Mouse (Mus musculus) thymus, postnatal 25 days (tissue): ENCODE data around the gene Agxt.
A peak's percentile ranks its signal among the peaks of the same experiment; 100 is the strongest.

Experiments
- DNase-seq: peaks from one replicate; pipeline ENCODE4 v3.0.0; 2022

Agxt gene

DNA sequence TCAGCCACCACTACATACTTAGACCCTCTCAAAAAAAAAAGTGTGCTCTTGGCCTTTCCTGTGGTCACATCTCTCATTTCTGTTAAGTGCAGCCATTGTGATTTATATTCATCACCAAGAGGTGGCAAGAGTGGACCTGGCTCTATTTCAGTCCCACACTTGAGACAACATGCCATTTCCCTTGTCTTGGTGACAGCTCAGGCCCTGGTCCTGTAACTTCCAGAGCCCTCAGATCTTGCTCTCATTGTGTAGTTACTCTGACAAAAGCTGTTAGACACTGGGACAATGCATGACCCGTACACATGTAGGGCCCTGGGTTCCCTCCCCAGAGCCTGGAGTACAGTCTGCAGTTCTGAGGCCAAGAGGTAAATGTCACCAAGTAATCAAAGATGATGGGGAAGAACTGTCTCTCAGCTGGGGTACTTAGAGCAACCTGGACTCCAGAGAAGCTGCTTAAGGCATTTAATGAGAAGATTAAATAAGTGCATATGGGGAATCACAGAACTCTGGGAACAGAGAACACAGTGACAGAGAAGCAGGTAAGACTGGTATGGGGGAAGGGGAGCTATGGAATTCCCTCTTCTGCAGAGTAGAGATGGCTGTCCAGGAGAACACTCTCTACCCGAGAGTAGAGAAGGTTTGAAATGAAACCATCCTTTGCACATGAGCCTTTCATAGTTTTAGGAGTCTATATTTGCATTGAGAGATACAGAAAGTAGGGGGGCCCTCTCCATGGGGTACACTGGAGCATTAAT is 16.0 kb downstream of the Agxt start:
- DNase-seq: no peak

DNA sequence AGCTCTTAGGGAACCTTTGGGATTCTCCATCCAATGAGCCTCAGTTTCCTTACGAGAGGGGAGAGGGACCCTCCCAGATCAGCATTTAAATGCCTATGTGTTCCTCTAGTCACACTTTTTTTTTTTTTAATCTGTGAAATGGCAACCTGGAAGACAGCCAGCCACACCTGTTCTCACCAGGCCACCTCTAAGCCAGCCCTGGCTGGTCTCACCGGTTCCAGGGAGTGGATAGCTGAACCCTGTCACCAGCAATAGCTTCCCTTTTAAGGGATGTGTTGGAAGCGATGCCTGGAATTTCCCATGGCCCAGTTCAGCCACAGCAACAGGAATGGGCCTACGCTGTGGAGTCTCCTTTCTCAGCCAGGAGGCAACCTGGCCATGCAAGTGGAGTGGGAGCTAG is 22.5 kb downstream of the Agxt start:
- DNase-seq: no peak

DNA sequence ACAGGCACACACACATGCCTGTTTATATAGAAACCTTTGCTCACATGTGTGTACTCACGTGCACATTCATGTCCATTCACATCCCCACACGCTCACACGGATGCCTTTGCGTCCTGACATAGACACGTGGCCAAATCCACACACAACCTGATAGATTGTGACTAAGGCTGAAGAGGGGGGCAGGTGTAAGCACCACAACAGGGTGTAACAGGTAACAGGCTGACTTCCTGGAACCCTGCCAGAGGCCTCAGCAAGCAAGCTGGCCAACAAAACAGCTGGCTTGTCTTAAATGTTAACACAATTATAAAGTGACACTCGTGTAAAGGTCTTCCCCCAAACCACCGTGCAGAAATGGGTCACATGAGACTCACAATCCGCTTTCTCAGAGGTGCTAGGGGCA is 23.9 kb downstream of the Agxt start:
- no peak for DNase-seq

DNA sequence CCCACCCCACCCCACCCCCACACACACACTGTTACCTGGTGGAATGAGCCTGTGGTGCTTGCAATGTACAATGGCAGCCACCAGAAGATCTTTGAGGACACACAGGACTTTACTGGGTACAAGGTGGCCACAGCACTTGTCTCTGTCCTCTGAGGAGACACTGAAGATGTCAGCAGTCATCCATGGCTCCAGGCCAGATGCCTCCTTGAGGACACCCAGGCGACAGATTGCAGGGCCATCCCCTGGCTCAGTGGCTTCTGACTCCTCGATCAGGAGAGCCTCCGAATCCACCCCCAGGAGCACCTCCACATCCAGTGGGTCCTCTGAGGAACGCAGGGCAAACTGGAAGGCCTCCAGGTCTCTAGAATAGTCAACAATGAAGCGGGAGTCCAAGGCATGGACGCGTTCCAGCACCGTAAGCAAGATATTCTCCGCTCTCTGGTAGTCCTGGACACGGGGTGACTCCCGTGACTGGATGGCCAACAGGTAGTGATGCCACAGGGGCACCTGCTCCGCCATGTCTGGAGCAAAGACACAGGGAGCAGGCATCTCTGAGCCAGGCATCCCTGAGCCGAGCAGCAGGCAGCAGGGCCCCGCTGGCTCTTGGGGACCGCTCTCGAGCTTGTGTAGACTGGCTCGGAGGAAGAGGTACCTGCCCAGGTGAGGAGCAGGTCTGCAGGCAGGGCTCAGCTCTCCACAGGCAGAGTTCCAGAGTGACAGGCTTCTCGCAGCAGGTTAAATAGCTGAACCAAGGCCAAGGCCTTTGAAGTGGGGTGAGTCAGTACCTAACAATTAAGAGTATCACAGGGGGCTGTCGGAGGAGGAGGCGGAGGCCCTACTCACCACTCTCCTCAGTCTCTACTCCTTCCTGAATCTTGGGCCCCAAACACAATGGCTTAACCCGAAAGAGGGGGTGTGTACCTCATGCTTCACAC is 24.8 kb downstream of the Agxt start:
- DNase-seq: no peak

DNA sequence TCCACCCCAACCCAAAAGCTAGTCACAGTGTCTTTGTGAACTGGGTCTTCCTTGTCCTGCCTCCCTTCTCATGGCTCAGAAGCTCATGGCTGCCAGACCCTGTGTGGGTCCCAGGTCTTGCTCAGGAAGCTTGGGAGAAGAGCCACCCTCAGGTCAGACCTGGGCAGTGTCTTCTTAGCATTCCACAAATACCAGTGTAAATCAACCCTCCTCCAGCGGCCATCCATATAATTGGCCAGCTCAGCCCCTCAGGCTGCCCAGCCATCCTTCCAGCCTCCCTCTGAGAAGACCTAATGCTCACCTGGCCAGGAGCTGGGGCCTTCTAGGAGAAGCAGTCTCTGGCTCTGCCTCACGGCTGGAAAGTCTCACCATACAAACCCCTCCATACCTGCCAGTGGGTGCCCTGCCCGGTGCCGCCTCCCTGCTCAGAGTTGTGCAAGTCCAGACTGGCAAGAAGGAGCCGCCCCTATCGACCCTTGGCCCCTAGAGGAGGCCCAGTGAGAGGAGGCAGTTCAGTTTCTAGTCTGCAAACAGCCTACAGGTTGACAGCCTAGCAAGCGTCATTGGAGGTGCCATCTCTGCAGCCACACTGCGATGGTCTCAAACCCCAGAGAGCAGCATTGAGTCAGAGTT is 25.6 kb downstream of the Agxt start, which contains the start of gene 2310007B03Rik:
Gene 2310007B03Rik, minus strand, starts transcription at position 448 of the 633 bp plus-strand sequence.
- DNase-seq: no peak

DNA sequence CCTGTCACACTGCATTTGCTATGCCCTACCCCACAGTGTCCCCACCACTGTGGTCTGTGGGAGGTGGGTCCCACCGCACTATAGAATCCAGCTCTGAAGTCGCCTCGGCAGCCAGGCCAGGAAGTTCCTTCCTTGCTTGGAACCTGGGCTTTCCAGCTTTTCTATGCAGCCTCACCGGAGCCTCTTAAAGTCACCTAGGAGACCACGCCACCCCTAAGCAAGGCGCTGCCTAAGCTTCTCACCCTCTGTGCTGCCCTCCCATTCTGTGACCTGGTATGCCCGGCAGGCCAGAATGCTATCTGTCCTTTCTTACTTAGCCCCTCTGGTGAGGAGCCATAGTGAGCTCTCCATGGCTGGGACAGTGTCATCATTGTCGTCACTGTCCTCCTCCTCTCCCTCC is 26.3 kb downstream of the Agxt start:
- no peak for DNase-seq

DNA sequence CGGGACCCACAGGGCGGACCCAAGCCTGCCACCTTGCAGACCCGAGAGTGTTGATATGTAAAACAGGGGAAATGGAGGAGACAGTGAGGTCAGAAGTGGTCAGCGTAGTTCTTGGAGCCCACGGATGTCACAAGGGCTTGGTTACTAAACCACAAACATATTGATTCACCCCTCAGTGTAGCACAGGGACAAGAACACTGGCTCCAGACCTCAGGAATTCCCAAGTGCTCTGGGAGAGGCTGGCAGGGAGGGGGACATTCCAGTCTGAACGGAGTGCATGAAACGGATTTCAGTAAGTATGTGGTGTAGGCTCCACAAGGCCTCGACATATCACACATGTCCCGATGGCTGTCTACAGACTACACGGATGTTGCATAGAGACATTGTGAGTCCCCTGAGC is 26.9 kb downstream of the Agxt start:
- DNase-seq: no peak

DNA sequence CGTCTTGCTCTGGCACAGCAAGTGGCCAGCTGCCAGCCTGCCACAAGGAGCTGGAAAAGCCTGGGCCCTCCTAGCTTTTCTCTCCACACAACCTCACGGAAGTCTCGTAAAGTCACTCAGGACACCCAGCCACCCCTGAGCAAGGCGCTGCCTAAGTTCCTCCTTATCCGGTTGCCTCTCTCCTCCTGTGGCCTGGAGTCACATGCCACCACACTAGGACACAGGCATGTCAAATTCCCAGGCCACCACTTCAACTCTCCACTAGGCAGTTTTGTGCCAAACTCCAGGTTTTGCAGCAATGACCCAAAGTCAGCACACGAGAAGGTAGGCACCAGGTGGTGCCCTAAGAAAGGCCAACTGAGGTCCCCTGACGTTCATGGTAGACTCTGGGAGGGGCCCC is 27.5 kb downstream of the Agxt start:
- no peak for DNase-seq

DNA sequence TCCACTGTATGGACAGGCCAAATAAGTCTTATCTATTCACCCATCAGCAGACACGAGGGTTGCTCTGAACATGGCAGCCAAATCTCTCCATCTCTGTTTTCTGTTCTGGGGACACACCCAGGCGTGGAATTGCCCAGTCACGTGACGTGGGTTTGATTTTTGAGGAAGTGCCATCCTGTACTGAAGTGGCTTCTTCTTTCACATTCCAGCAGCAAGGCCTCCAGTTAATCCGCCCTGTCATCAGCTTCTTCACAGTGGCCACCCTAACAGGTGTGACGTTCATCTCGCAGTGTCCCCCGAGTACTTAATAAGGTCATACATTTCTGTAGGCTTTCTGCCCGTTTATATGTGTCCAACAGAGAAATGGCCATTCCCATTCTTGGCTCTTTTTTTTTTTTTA is 30.4 kb downstream of the Agxt start:
- DNase-seq: no peak

DNA sequence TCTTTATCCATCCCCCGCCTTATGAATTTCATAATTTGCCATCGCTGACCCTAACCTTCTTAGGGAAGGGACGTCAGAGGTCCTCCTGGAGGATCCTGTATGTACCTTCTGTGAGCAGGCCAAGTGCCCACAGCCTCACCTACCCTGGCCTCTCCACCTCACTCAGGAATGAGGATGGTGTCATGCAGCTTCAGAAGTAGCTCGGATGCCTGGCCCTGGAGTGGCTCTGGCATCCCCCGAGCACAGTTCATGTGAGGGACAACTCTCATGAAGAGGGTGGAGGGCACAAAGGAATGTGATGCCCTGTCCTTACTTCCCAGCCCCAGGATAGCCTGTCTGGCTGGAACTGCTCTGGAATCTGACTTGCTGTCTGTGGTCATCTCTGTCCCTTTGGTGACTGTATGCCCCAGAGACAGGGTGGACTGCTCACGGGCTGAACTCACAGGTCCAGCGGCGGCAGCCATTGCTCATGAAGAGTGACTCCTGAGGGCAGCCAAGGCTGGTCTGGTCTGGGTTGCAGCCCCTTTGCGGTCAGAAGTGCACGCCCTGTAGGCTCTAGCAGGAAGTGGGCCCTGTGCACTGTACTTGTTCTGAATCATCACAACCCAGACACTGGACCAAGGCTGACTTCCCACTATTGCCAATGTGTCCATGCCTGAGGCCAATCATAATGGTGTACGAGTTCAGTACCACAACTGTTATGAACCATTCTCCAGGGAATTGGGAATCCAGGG is 31.5 kb downstream of the Agxt start:
- DNase-seq: no peak

DNA sequence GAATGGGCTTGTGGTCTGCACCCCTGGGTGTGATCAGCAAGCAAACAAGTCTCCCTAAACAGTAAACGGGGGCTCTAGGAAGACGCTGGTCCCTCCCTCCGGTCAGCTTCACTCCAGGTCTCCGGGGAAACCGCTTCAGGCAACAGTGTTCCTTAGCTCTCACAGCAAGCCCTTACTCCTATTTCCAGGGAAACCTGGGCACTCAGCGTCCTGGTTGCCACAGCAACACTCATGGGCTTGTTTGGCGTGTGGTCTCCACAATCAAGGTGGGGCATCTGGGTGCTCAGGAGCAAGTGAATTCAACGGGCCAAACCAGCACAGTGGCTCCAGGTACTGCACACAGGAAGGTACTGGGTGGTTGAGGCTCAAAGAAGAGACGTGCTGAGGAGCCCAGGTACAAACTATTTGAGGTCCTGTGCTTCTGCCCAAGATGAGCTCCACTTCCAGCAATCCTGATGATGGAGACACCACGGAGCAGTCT is 33.3 kb downstream of the Agxt start, which contains the start of gene Crocc2:
Gene Crocc2, plus strand, starts transcription at position 431 of the 481 bp plus-strand sequence.
- no peak for DNase-seq

DNA sequence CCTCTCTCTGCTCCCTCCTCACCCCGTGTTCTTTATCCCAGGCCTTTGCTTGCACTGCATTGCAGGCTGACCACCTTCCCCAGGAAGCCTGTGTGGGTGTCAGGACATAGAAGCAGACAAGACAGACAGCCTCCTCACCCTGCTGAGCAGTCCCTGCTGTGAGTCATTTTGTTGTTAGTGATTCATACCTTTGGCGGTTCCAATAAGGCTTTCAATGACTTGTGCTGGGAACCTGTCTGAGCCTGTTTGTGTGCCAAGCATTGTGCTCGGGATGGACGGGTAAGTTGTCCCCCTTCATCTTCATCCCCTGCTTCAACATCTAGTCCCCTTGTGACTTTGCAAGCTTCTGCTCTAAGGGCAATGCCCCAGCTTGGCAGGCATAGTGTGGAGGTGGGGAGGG is 38.6 kb downstream of the Agxt start:
- no peak for DNase-seq

DNA sequence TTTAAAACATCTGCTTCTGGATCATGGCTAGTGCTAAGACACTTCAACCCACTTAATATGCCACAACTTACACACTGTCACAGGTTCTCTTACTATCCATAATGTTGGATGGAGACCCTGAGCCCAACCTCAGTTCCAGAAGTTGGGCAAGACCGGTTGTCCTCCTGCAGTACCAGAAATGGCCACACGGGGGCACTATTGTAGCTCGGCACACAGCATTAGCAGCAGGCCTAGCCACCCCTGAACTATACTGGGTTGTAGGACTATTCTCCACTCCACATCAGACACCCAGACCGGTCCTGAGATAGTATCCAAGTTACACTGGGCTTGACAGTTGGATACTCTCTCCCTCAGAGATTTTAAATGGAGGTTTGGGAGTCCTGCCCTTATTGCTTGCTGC is 39.4 kb downstream of the Agxt start:
- DNase-seq: peak; percentile 63

DNA sequence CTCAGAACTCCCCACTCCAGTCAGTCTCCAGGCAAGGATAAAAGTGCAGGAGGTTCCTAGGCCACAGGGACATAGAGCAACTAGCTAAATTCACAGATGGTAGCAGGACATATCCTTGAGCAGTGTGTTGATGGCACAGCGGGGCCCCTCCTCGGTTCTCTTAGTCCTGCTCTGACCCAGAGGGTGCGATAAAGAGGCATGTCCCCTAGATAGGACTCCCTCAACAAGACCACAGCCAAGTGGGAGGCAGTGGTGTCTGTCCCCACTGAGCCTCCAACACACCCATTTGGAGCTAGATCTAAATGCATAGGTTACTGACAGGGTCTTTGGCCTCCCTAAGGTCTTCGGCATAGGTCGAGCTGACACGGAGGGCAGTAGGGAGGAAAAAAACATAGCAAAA is 40.8 kb downstream of the Agxt start:
- no peak for DNase-seq

DNA sequence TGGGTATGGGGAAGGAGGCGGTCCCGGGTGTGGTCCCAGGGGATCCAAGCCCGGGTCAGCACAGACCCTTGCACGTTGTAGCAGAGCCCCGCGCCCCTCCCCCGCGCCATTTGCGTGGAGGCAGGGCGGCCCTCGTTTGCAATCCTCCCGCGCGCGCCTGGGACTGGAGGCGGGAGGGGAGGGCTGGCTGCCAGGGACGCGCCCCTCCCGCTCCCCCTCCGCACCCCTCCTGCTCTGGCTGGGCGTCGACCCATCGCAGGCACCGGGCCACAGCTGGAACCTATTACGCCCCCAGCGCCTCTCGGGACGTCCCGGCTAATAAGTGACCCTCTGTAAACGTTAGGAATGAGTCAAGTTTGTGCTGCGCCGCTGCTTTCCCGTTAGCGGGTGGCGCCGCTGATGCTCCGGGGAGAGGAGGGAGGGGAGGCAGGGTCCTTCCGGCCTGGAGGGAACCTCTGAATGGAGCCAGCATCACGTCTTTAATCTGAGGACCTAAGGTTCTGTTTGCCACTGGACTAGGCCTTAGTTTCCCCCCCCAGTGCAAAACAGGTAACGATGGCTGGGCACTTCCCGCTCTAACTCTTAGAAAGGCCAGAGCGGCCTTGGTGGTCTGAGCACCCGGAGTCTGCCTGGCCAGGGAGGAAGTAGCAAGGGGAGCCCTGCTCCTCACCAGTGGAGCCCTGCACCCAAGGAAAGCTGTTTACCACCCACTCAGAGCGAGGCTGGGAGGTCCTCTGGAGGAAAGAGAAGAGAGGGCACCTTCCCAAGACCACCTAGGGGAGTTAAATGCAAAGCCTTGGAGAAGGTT is 41.7 kb downstream of the Agxt start:
- DNase-seq: no peak

DNA sequence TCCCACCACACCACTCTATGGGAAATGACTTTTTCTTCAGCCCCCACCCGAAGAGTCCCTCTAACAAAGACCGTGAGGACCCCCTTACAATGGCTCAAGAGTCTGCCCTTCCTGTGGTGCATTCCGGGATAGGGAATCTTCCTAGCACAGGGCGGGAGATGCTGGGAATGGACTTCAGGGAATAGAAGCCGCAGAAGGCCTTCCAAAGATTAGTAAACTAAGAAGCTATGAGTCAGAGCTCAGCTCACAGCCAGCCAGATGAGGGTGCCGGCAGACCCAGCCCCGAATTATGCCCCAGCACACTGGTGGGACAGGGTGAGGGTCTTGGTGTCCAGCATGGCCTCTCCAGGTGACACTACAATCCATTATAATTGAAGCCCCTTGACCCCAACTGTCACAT is 47.2 kb downstream of the Agxt start:
- no peak for DNase-seq

DNA sequence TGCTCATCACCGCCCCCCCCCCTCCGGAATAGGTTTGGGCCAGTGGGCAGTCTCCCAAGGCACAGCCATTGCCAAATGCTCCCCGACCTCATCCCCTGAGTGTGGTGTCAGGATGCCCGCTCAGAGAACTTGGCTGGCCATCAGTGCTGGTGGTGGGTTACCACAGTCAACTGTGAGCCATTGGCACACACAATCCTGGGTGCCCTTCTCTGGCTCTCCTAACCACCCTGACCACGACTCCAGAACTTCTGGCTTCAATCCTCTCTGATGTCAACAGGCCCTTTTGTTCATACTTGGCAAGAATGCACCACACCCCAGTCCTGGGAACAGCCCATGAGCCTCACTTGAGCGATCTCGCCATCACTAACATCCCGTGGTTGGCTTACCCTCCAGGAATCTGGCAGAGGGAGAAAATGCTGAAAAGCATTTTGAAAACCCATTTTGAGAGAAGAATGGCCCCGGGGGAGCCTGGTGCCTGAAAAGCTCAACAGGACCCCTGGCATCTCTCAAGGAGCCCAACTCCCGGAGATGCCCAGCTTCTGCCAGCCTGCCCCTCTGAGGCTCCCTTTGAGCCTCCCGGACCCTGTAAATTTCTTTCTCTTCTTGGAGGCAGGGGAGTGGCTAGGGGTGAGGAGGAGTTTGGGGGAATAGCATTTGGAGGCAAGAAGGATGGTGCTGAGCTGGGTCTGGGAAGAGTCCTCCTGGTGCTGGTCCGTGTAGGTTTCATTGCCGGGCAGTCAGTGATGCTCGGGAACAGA is 49.2 kb downstream of the Agxt start:
- DNase-seq: no peak

DNA sequence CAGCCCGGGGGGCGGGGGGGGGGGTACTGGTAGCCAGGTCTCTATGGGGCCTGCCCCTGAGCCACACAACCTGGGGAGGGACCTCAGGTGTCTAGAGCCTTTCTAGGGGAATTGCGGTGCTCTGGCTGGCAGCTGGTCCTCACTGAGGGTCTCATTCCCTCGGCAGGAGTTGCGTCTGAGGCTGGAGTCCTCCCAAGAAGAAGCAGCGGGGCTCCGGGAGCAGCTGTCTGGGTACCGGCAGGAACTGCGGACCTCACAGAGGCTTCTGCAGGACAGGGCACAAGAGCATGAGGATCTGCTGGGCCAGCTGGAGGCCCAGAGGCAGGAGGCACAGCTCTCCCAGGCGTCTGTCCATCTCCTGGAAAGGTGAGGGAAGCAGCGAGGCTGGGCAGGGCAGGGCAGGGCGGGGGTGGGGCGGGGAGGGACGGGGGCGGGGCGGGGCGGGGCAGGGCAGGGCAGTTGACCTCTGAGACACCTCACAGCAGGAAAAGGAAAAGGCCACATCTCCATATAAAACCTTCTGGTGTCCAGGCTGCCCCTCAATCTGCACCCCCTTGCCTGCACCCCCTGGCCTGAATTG is 55.8 kb downstream of the Agxt start:
- no peak for DNase-seq

DNA sequence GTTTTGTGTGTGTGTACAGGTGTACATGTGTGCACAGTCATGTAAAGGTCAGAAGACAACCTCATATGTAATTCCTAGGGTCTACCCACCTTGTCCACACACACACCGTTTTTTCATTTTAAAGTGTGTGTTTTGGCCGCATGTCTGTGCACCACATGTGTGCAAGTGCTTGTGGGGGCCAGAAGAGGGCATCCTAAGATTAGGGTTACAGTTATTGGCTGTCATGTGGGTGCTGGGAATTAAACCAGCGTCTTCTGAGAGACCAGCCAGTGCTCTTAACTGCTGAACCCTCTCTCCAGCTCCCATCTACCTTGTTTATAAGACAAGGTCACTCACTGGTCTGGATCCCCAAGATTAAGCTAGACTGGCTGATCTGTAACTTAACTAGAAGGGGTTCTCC is 59.9 kb downstream of the Agxt start:
- no peak for DNase-seq
